Mouse (Mus musculus) myocyte (in vitro differentiated cells): ENCODE data around the gene Morn1.

Source experiments
- CEBPB ChIP-seq: IDR thresholded peaks from 2 replicates; pipeline ENCODE4 v1.6.1; 2011; ENCODE audit warnings: mild to moderate bottlenecking, moderate library complexity; ENCODE audit not compliant: poor library complexity, insufficient read depth, severe bottlenecking
- E2F4 ChIP-seq: IDR thresholded peaks from one replicate; pipeline ENCODE4 v1.6.1; 2011; ENCODE audit warnings: mild to moderate bottlenecking, control low read depth, moderate library complexity; ENCODE audit not compliant: insufficient read depth
- MAX ChIP-seq: IDR thresholded peaks from one replicate; pipeline ENCODE4 v1.6.1; 2011; ENCODE audit warnings: low read depth, mild to moderate bottlenecking, control low read depth
- MYOG ChIP-seq, 3 experiments: IDR thresholded peaks; one replicate each; pipeline ENCODE4 v1.6.1; 2011; ENCODE audit warnings: control low read depth in 2 of 3, low read depth in 2 of 3, mild to moderate bottlenecking in 2 of 3; ENCODE audit not compliant: insufficient read length in 2 of 3, control insufficient read depth in 1 of 3, insufficient read depth in 1 of 3
- POLR2A ChIP-seq: IDR thresholded peaks from one replicate; pipeline ENCODE4 v1.6.1; 2011; ENCODE audit warnings: low read depth, mild to moderate bottlenecking, control low read depth, moderate library complexity; ENCODE audit not compliant: insufficient read length
- POLR2AphosphoS2 ChIP-seq: IDR thresholded peaks from one replicate; pipeline ENCODE4 v1.6.1; 2011; ENCODE audit warnings: low read depth, control low read depth; ENCODE audit not compliant: insufficient read length
- TCF3 ChIP-seq: IDR thresholded peaks from one replicate; pipeline ENCODE4 v1.6.1; 2011; ENCODE audit warnings: low read depth, control low read depth; ENCODE audit not compliant: insufficient read length
- USF1 ChIP-seq: IDR thresholded peaks from one replicate; pipeline ENCODE4 v1.6.1; 2011; ENCODE audit warnings: low read depth, mild to moderate bottlenecking, control low read depth, moderate library complexity

DNA sequence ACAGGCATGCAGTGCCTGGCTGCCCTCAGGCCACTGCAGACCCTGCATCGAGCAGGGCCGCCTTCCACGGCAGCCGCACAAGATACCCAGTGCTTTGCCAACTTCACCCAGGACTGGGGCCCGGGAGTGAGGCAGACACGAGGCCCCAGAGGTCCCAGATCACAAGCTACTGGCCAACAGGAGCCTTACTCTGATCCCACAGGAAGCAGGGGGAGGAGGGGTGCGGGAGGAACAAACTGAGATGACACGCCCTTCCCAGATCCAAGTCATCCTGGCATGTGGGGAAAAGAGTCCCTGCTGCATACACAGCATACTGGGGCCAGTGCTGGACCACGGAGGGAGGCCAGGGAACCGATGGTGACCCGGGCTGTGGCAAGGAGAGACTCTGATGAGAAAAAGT lies 68.6 kb downstream of the Morn1 start:
- TF ChIP-seq POLR2A (peak; percentile 36), POLR2AphosphoS2 (peak; percentile 32), USF1 (no peak), MAX (no peak), MYOG (IDR thresholded peaks at IDR 0.05; ENCODE audit: control insufficient read depth in 1 of 3, insufficient read depth in 1 of 3, insufficient read length in 2 of 3, low read depth in 2 of 3) (peak in 1 of 3 experiments; percentile 40), E2F4 (no peak), CEBPB (no peak), TCF3 (no peak)
